Mouse (Mus musculus) 416B (cell line): Measurements from ENCODE around the gene Zfp683.

Experiments used
- DNase-seq: peaks from one replicate; pipeline ENCODE4 v3.0.0; 2011; ENCODE audit warnings: low read depth

Gene Zfp683

GRCm38 (mm10) chr4:134051912-134052311 lies 1.7 kb upstream of the Zfp683 start:
- DNase-seq, result no peak

DNA sequence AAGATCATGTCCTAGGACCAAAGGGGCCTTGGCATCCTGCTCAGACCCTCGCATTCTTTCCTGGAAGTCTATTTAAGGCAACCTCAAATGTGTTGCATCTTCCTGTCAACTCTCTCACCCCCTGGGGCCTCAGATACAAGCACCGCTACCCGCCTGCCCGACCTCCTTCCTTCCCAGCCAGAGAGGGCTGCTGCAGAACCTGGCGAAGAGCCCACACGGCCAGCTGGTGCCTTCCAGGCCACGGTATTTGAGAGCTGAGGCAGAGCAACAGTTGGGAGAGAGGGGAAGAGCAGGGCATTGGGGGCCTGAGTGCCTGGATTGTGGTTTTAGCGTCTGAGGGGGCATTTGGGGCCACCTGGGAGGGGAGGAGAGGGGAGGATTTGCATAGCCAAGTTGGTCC lies 1.1 kb upstream of the Zfp683 start:
- DNase-seq, result peak; percentile 73

- DNase-seq, result no peak
Measured at GRCm38 (mm10) chr4:134058166-134058715, 4.6 kb downstream of the Zfp683 start.

GRCm38 (mm10) chr4:134058908-134059307 lies 5.3 kb downstream of the Zfp683 start:
- no peak for DNase-seq

DNA sequence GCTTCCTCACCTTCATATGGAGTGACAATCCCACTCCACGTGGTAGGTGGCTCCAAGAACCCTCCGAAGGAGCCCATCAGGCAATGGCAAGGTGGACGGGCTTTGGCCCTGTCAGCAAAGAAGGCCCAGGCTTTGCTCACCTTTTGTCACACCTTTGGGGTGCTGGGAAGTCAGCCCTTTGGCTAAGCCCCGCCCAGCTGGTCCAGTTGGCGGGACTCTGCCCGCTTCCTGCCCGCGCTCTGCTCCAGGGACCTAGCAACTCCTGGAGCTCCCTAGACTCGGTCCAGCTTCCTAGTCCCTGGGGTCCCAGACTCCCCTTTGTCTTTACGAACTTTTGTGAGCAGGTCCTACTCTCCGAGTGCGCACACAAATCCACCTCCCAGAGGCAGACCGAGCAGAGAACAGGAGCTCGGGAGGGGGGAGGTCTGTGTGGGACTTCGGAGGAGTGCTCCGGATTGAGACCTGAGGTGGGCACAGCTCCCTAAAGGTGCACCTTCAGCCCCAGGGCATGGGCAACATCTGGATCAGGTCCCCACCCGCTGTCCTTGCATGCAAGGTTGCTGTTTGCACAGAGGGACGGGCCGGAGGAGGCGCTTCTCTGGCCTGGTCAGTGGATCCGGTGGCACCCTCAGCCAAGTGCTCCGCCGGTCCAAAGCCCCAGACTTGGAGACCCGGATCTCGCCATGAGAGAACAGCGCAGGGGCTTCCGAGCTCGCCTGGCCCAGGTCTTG lies 6.7 kb downstream of the Zfp683 start, which contains the start of gene Crybg2:
Gene Crybg2, plus strand, starts transcription at position 681 of the 731 bp plus-strand sequence.
- no peak for DNase-seq

DNA sequence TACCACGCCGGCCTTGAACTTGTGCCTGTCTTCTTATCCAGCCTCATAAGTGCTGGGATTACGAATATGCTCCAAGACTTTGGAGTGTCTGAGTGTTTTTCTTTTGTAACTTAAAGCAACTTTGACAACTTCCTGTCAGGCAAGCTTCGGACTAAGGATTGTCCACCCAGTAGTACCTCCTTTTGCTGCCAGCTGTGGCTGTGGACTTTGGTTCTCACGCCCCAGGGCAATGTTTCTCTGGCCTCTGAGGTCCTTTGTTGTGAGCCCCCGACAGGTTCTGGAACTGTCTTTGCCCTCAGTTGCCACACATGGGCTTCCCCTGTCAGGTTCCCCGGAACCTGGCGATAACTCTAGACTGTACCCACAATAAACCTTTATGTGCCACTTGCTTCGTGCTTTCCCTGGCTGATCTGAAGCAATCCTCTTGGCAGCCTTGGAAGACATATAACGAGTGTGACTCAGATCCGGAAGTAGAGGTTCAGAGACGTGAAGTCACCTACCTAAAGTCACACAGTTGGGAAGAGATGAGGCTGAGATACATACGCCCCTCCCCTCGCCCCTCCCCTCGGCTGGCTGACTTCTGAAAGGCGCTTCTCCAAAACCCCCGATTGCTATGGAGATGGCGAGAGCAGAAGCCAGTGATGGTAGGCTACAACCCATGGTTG lies 7.7 kb downstream of the Zfp683 start:
- peak; percentile 28 for DNase-seq

DNA sequence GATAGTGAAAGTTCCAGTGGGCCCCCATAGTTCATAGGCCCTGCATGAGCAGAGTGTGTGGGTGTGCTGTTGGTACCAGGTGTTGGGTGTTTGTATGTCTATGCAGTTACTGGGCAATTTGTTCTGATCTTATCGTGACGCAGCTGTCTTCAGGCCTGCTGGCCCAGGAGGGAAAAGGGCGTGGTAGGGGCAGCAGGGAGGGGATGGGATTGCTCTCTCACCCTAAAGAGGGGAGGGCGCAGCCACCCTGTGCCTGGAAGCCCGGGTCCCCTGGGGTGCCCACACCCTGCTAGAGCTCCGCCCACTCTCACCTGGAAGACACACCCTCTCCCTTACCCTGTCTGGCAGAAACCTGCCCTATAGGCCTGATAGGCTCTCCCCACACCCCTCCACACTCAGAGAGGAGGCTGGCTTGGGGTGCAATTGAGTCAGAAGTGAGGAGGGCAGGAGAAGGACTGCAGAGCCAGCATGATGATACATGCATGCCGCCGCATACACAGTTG lies 8.4 kb downstream of the Zfp683 start:
- DNase-seq, result no peak

- no peak for DNase-seq
Measured at GRCm38 (mm10) chr4:134062561-134062960, 8.9 kb downstream of the Zfp683 start.

- no peak for DNase-seq
Measured at GRCm38 (mm10) chr4:134065431-134066004, 11.9 kb downstream of the Zfp683 start.

DNA sequence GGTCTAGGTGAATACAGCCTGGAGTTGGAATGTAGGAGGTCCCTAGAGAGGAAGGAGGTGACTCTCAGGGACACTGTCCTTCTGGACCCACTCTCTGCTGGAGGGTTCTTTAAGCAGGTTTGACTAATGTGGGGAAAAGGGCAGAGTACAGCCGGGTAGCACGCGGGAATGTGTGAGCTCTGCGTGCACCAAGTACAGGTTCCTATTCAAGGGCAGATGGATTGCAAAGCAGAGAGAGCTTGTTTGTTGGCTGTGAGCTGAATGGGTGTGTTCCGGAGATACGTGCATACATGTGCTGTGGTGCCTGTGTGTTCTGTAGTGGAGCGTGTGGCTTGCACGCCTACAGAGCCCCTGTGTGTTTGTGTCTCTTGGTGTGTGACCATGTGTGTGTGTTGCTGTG lies 13.7 kb downstream of the Zfp683 start:
- no peak for DNase-seq

DNA sequence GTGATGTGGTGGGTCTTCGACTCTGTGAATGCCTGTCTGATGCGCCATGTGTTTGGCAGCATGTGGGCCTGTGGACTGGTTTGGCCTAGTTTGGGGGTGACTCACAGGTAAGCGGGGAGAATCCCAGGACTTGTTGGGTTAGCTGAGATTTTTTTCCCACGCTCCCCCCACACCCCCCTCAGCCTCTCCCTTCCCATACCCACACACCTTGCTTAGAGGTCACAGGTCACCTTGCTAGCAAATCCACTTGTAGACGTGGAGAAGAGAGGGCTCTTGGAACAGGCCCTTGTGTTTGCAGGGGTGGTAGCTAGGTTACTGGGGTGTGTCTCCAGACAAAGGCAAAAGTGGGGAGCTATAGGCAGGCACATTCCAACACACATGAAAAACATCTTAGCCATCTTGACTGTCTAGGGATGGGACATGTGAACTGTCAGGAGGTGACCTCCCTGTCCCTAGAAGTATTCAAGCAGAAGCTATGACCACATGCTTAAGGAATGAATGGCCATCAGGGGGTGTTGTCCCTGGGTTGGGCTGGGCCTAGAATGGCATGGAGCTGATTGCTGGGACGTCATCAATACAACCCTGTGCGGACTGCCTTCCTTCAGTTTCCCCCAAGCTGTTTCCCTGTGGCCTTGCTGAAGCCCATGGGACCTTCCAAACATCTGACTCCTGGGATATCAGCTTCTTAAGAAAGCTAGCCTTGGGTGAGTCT lies 14.4 kb downstream of the Zfp683 start:
- DNase-seq, result no peak

DNA sequence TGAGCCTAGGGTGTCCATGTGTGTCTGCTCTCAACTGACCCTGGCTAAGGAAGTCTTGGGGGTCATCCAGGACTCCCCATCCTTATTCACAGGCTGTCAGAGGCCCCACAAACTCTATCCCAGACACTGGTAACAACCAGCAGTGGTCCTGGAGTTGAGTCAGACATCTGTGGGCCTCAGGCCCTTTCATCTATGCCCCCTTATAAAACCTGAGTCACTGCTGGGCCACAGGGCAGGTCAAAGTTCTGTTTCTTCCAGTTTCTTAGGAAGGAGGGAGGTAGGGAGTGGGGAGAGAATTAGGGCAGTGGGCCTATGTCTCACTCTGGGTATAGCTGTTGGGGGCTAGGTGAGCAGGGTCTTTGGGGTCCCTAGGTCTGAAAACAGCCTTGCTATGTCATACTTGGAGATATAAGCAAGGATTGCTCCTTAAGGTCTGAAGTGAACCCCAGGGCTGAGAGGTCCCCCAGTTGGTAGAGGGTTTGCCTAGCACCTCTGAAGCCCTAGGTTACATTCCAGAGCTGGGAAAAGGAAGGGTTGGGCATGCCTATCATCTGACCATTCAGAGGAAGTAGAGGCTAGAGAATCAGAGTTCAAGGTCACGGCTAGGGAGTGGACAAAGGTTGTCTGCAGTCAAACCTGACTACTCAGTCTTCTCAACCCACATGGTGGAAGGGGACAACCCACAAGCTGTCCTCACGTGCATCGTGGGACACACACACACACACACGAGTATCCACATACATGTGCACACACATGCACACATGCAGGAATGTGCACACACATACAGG lies 15.3 kb downstream of the Zfp683 start:
- DNase-seq, result no peak

- peak; percentile 90 for DNase-seq
Measured at GRCm38 (mm10) chr4:134078694-134079093, 25.1 kb downstream of the Zfp683 start.

DNA sequence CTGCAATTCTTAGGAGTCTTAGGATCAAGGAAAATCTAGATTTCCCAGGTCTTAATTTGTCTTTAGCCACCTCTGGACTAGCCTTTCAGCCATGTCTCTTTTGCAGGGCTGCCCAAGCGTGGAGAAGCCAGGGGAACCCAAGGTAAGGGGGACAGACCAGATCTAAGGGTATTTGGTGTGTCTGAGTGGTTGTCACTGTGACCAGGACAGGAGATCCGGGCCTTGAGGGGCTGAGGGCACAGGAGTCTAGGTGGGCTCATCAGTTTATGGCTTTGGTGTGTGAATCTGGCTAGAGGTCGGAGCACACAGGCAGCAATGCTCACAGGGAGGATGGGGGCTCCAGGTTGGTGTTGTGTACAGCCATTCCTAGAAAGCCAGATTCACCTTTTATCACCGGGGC lies 27.0 kb downstream of the Zfp683 start:
- no peak for DNase-seq

GRCm38 (mm10) chr4:134081730-134082386 lies 28.2 kb downstream of the Zfp683 start:
- DNase-seq, result peak; percentile 99

DNA sequence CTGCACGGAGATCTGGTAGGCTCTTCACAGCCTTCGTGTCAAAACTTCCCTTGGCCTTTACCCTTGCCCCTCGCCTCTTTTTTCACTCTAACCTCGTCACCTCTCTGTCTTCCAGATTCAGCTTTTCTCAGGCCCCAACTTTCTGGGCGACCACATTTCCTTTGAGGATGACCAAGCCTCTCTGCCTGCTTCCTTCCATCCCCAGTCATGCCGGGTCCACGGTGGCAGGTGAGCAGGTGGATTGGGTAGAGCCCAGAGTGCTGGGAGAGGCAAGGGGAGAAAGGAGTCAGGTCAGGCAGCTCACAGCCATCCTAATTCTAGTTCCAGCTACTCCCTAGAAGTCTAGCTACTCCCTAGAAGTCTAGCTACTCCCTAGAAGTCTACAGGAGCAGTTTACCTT lies 28.8 kb downstream of the Zfp683 start:
- DNase-seq, result no peak

DNA sequence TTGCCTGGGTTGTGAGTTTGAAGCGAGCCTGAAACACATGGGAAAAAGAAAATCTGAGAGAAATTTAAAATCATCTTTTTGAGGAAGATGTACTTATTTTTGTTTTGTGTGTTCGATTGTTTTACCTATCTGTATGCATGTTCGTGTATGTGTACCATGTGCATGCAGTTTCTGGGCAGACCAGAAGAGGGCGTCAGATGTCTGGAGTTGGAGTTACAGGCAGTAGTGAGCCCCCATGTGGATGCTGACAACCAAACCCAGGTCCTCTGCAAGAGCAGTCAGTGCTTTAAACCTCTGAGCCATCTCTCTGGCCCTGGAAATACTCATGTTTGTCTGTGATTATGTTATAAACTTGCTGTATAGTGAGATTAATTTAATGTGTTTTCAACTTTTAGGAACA lies 31.4 kb downstream of the Zfp683 start:
- DNase-seq, result peak; percentile 42

DNA sequence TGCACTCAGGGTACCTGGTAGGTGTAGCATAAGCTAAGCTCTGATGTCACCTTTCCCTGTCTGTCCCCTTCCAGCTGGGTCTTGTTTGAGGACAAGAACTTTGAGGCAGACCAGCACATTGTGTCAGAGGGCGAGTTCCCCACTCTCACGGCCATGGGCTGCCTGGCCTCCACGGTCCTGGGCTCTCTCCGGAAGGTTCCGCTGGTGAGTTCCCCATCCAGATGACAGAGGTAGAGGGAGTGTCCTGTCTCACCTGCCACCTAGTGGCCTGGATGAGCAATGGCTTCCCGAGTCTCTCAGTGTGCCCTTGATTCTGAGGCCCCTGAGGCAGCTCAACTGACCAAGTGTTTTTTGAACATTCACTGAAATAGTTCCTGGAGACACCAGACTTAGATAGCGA lies 33.8 kb downstream of the Zfp683 start:
- DNase-seq, result peak; percentile 68

DNA sequence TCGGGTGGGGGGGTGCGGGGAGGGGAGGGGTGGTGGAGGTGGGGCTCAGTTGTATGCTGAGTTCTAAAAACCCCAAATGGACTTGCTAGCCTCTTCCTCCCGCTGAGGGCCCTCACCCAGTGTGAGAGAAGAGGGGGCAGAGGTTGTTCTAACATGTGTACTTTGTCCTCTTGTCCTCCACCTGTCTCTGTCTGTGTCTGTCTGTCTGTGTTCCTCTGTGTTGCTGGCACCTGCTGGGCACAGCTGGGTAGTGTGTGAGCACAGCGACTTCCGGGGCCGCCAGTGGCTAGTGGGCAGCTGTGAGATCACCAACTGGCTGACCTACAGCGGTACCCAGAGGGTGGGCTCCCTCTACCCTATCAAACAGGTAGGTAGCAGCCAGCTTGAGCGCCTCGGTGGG lies 35.4 kb downstream of the Zfp683 start:
- no peak for DNase-seq

DNA sequence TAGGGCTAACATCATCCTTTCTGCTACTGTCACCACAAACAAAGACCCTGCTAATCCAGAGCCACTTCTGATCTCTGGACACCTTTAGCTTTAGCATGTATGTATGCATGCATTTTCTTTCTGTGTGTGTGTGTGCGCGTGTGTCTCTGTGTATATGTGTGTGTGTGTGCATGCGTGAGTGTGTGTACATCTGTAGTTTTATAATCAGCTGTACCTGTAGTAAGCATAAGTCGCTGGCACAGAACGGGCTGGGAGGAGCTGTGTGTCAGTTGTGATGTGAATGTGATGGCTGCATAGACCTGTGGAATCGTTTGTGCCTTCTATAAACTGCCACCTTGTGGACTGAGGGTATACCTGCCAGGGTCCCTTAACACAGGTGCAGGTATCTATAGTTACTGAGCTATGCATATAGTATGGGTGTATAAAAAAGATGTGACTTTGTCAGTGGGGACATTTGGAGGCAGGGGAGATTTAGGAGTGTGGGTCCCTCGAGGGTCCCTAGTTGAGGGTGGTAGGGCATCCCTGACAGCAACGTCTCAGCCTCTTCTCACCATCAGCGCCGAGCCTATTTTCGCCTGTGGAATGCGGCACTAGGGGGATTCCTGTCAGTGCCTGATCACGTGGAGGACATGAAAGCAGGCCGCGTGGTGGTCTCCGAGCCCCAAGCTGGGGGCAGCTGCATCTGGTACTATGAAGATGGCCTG lies 37.0 kb downstream of the Zfp683 start:
- no peak for DNase-seq
